Mouse (Mus musculus) heart, adult 2 months (tissue): ENCODE data around the gene Ccdc148. TPM values are rescaled to one million over a fixed set of nuclear protein-coding genes. Genes with fewer than 3 reads are reported as not detected.

Experiments used
- DNase-seq, 2 experiments: peaks; one replicate each; pipeline ENCODE4 v3.0.0; 2021
- H3K27ac ChIP-seq: fragments of 200-600 bp; 2 replicates; pipeline ENCODE4 v1.8.1; 2022
- H3K27me3 ChIP-seq: fragments of 200-500 bp; 2 replicates; pipeline ENCODE4 v1.6.1; 2012; ENCODE audit warnings: mild to moderate bottlenecking, low read length, inconsistent platforms, mixed read lengths; ENCODE audit not compliant: control insufficient read depth, insufficient read depth
- H3K36me3 ChIP-seq: fragments of 200-500 bp; 2 replicates; pipeline ENCODE4 v1.6.1; 2012; ENCODE audit warnings: low read length, inconsistent platforms; ENCODE audit not compliant: control insufficient read depth, insufficient read depth
- H3K4me1 ChIP-seq: fragments of 200-500 bp; 2 replicates; pipeline ENCODE4 v1.6.1; 2011; ENCODE audit warnings: low read length; ENCODE audit not compliant: control insufficient read depth, insufficient read depth
- H3K4me3 ChIP-seq: fragments of 200-600 bp; 2 replicates; pipeline ENCODE4 v1.8.1; 2022
- H3K79me2 ChIP-seq: fragments of 200-500 bp; replicated peaks from 2 replicates; pipeline ENCODE4 v1.6.1; 2012; ENCODE audit warnings: mild to moderate bottlenecking, inconsistent platforms, low read length, moderate library complexity, mixed read lengths; ENCODE audit not compliant: control insufficient read depth, insufficient read depth
- H3K9ac ChIP-seq: fragments of 200-500 bp; 2 replicates; pipeline ENCODE4 v1.6.1; 2012; ENCODE audit warnings: low read depth, mild to moderate bottlenecking, control low read depth, inconsistent platforms, low read length, mixed read lengths
- CTCF ChIP-seq: fragments of 200-600 bp; IDR thresholded peaks from 2 replicates; pipeline ENCODE4 v1.8.1; 2022; ENCODE audit warnings: antibody characterized with exemption, mild to moderate bottlenecking, moderate library complexity
- EP300 ChIP-seq: fragments of 200-500 bp; IDR thresholded peaks from 2 replicates; pipeline ENCODE4 v1.6.1; 2011; ENCODE audit warnings: low read depth, low read length, control low read depth; ENCODE audit not compliant: insufficient read depth
- POLR2A ChIP-seq: fragments of 200-500 bp; IDR thresholded peaks from 2 replicates; pipeline ENCODE4 v1.6.1; 2011; ENCODE audit warnings: mild to moderate bottlenecking, low read depth, low read length, control low read depth; ENCODE audit not compliant: insufficient read depth
- WGBS: fragments of 180-500 bp; shearing (Covaris S2); methylation state at CpG from one replicate; pipeline ENCODE4 v1.1.7; 2018; 5-methylcytosine and 5-hydroxymethylcytosine counted together
- intact Hi-C: fragments of 180-260 bp; cut with DNase I; formaldehyde crosslinking; loops from one replicate; pipeline ENCODE4 v1.15.1; 2025
- polyA plus RNA-seq: library from polyadenylated mRNA; depleted of rRNA; stranded (reverse); fragments of >200 nt; gene quantifications from 2 replicates; pipeline ENCODE4 v1.2.3, GENCODE M21; 2012
- total RNA-seq, 2 experiments: library from RNA; stranded (reverse); gene quantifications; 2 replicates each; pipeline ENCODE4 v1.2.3; 2021

Ccdc148 gene
- total and polyA plus RNA-seq, 3 experiments = 0.10 to 0.93 (median 0.60) TPM

DNA sequence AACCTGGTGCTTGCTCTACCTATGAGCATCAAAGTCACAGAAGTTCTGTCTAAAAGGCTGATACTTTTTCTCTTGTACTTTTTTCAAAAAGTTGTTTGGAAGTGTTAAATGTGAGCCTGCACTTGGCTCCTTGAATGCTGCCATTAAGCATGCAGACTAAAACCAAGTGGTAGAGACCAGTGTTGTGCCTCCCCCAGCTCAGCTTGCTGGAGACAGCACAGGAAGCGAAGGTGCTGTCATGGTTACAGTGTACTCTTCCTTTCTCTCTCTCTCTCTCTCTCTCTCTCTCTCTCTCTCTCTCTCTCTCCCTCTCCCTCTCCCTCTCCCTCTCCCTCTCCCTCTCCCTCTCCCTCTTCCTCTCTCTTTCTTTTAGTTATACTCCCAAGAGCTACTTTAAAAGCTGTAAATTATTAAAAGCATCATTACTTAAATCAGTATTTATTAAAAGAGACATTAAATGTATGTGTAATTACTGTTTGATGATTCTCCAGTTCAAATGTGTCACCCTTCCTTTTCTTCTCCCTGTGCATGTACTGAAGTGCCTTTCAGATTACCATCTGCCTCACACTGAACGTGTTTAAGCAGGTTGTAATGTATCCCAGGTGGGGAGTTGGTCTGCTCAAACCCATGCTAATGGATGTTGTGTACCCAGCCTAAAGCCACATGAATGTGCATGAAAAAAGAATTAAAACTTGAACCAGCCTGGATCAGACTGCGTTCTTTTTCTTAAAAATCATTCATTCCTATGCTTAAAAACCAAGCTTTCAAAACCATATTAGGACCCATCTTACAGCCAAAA lies 43.3 kb upstream of the Ccdc148 start:
- H3K79me2 ChIP-seq = peaks cover 5% of the 10 kb centered on the region; the same call in 1 of the 2 replicates
- intact Hi-C loops = no loop called here
- no peaks in the 10 kb centered on the region for H3K27me3 ChIP-seq
- H3K36me3 ChIP-seq = peaks cover 4% of the 10 kb centered on the region; the same call in 1 of the 2 replicates
- no peak overlapping the region for H3K9ac ChIP-seq
- no peak overlapping the region for H3K4me3 ChIP-seq
- WGBS = 68% methylated on average over 3 of the region's 3 CpGs
- no peak for DNase-seq
- H3K4me1 ChIP-seq = peaks cover 21% of the 10 kb centered on the region
- H3K27ac ChIP-seq = no peak overlapping the region
- TF ChIP-seq CTCF = no peak
- no peak for TF ChIP-seq EP300
- no peak for TF ChIP-seq POLR2A

GRCm38 (mm10) chr2:59202930-59203329 lies 42.4 kb upstream of the Ccdc148 start:
- no peak overlapping the region for H3K9ac ChIP-seq
- no peaks in the 10 kb centered on the region for H3K27me3 ChIP-seq
- peaks cover 21% of the 10 kb centered on the region for H3K4me1 ChIP-seq
- no peak for DNase-seq
- H3K4me3 ChIP-seq = no peak overlapping the region
- intact Hi-C loops = no loop called here
- peaks cover 6% of the 10 kb centered on the region; the same call in 1 of the 2 replicates for H3K79me2 ChIP-seq
- WGBS = 28% methylated on average over 5 of the region's 5 CpGs
- no peak overlapping the region for H3K27ac ChIP-seq
- peaks cover 2% of the 10 kb centered on the region; the same call in 1 of the 2 replicates for H3K36me3 ChIP-seq
- TF ChIP-seq EP300 (no peak), POLR2A (no peak), CTCF (no peak)

DNA sequence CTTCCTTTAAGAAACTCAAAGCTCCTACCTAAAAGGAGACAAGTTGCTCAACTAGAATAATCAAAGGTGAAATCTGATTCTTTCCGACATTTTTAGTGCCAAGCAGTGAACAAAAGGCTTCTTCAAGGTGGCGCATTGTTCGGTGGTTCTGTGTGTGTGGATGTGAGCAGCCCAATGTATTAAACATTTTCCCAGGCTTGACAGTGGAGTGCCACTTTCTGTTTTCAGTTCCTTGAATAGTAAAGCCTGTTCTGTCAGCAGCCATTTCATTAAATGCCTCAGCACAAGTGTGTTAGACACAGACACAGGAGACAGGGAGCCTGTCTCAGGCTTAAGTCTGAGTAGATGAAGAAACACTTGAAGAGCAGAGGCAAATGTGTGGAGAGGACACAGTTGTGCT lies 40.0 kb upstream of the Ccdc148 start:
- H3K27me3 ChIP-seq = no peaks in the 10 kb centered on the region
- intact Hi-C loops = no loop called here
- no peak for TF ChIP-seq EP300
- no peak for TF ChIP-seq CTCF
- TF ChIP-seq POLR2A = no peak
- H3K4me1 ChIP-seq = peaks cover 14% of the 10 kb centered on the region
- DNase-seq = no peak
- no peak overlapping the region for H3K4me3 ChIP-seq
- peaks cover 6% of the 10 kb centered on the region for H3K79me2 ChIP-seq
- WGBS = 89% methylated on average over 3 of the region's 3 CpGs
- H3K27ac ChIP-seq = no peak overlapping the region
- no peak overlapping the region for H3K9ac ChIP-seq
- peaks cover 6% of the 10 kb centered on the region; the same call in 1 of the 2 replicates for H3K36me3 ChIP-seq

DNA sequence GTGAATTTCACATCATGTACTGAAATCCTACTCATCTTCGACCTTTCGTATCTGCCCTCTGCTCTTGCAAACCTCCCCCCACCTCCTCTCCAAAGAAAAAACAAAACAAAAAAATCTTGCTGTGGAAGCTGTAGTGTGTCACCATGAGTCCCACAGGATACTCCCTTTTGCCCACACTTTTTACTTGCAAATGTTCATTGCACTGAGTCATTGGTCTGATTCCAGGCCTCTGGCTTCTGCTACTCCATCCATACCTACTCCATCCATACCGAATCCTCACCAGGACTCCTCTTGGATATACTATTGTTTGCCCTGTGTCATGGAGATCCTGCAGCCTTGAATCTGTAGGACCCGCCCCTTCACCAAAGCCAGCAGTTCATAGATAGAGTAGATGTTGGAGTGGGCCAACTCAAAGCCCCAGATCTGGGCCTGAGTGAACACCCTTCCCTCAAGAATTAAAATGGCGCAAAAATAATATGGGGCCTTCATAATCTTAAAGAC lies 39.0 kb upstream of the Ccdc148 start:
- WGBS = 80% methylated on average over 5 of the region's 5 CpGs
- Histone ChIP-seq H3K27ac (no peak overlapping the region), H3K4me3 (no peak overlapping the region), H3K79me2 (peaks cover 6% of the 10 kb centered on the region), H3K36me3 (peaks cover 9% of the 10 kb centered on the region; the same call in 1 of the 2 replicates), H3K27me3 (no peaks in the 10 kb centered on the region), H3K4me1 (peaks cover 14% of the 10 kb centered on the region), H3K9ac (no peak overlapping the region)
- DNase-seq = no peak
- no peak for TF ChIP-seq CTCF
- no peak for TF ChIP-seq EP300
- TF ChIP-seq POLR2A = no peak
- intact Hi-C loops = no loop called here

DNA sequence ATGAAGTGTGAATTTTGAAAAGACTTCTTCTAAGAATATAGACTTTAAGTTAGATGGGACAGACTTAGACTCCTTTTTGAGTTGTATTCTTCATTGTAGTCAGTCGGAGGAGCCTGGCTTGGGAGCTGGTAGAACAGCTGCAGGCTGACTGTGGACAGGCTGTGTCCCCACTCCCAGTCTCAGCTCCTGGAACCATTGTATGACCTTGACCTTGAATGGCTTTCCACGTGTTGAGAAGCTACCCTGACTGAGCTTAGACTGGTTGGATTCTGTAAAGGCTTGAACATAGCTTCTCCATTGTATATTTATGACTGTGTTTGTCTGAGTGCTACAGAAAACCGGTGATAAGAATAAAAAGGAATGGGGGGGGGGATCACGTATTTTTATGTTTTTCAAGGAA lies 36.7 kb upstream of the Ccdc148 start:
- 76% methylated on average over 4 of the region's 4 CpGs for WGBS
- no peak overlapping the region for H3K9ac ChIP-seq
- no peak overlapping the region for H3K4me3 ChIP-seq
- H3K4me1 ChIP-seq = peaks cover 7% of the 10 kb centered on the region
- intact Hi-C loops = no loop called here
- no peak for TF ChIP-seq CTCF
- TF ChIP-seq EP300 = no peak
- no peak for TF ChIP-seq POLR2A
- H3K79me2 ChIP-seq = peaks cover 8% of the 10 kb centered on the region
- H3K36me3 ChIP-seq = peaks cover 10% of the 10 kb centered on the region; the same call in 1 of the 2 replicates
- no peak for DNase-seq
- H3K27ac ChIP-seq = no peak overlapping the region
- no peaks in the 10 kb centered on the region for H3K27me3 ChIP-seq

- Histone ChIP-seq H3K79me2 (peaks cover 4% of the 10 kb centered on the region; the same call in 1 of the 2 replicates), H3K4me3 (no peak overlapping the region), H3K27ac (no peak overlapping the region), H3K9ac (no peak overlapping the region), H3K4me1 (peaks cover 14% of the 10 kb centered on the region; the same call in 1 of the 2 replicates), H3K36me3 (peaks cover 10% of the 10 kb centered on the region; the same call in 1 of the 2 replicates), H3K27me3 (no peaks in the 10 kb centered on the region)
- WGBS = 53% methylated on average over 5 of the region's 5 CpGs
- TF ChIP-seq CTCF (no peak), POLR2A (no peak), EP300 (no peak)
- intact Hi-C loops = no loop called here
- DNase-seq = no peak
Observed at GRCm38 (mm10) chr2:59193117-59193516, 32.6 kb upstream of the Ccdc148 start.
